Mouse (Mus musculus) C2C12 (cell line): ENCODE measurements at regions not wholly inside any gene's neighbourhood (a gene's known extent, or its start where the extent isn't known, plus 50 kb on each side); places are given as distances from the start of the nearest gene placed in this dataset.

Source experiments
- H3K27me3 ChIP-seq: one replicate; pipeline ENCODE4 v1.6.1; 2011; ENCODE audit not compliant: control insufficient read depth, insufficient read depth, insufficient read length
- H3K36me3 ChIP-seq: one replicate; pipeline ENCODE4 v1.6.1; 2011; ENCODE audit not compliant: control insufficient read depth, insufficient read depth
- H3K4me3 ChIP-seq: one replicate; pipeline ENCODE4 v1.5.1; 2011; ENCODE audit warnings: mild to moderate bottlenecking, control low read depth; ENCODE audit not compliant: poor library complexity, insufficient read depth, severe bottlenecking
- H3K79me2 ChIP-seq: one replicate; pipeline ENCODE4 v1.6.1; 2011; ENCODE audit not compliant: control insufficient read depth, insufficient read depth
- H3K79me3 ChIP-seq: one replicate; pipeline ENCODE4 v1.6.1; 2011; ENCODE audit warnings: low read depth, control low read depth
- H3ac ChIP-seq: one replicate; pipeline ENCODE3; 2011; ENCODE audit warnings: low read depth; ENCODE audit not compliant: control insufficient read depth, insufficient read length
- CEBPB ChIP-seq: IDR thresholded peaks from one replicate; pipeline ENCODE4 v1.6.1; 2011; ENCODE audit warnings: low read depth, mild to moderate bottlenecking, control low read depth, moderate library complexity
- CTCF ChIP-seq: IDR thresholded peaks from one replicate; pipeline ENCODE4 v1.5.1; 2011; ENCODE audit not compliant: control insufficient read depth, insufficient read depth, insufficient read length
- FOSL1 ChIP-seq: IDR thresholded peaks from one replicate; pipeline ENCODE4 v1.8.0; 2011; ENCODE audit warnings: mild to moderate bottlenecking, low read length; ENCODE audit not compliant: poor library complexity, insufficient read depth, severe bottlenecking
- MAX ChIP-seq: IDR thresholded peaks from one replicate; pipeline ENCODE4 v1.6.1; 2011; ENCODE audit warnings: mild to moderate bottlenecking, control low read depth
- MYOD1 ChIP-seq: IDR thresholded peaks from one replicate; pipeline ENCODE4 v1.6.1; 2011; ENCODE audit warnings: low read depth; ENCODE audit not compliant: control insufficient read depth, insufficient read length
- MYOG ChIP-seq: IDR thresholded peaks from one replicate; pipeline ENCODE4 v1.6.1; 2011; ENCODE audit not compliant: control insufficient read depth, insufficient read length; ENCODE audit errors: extremely low read depth
- USF1 ChIP-seq: IDR thresholded peaks from one replicate; pipeline ENCODE4 v1.6.1; 2011; ENCODE audit warnings: low read depth, mild to moderate bottlenecking, control low read depth, moderate library complexity

DNA sequence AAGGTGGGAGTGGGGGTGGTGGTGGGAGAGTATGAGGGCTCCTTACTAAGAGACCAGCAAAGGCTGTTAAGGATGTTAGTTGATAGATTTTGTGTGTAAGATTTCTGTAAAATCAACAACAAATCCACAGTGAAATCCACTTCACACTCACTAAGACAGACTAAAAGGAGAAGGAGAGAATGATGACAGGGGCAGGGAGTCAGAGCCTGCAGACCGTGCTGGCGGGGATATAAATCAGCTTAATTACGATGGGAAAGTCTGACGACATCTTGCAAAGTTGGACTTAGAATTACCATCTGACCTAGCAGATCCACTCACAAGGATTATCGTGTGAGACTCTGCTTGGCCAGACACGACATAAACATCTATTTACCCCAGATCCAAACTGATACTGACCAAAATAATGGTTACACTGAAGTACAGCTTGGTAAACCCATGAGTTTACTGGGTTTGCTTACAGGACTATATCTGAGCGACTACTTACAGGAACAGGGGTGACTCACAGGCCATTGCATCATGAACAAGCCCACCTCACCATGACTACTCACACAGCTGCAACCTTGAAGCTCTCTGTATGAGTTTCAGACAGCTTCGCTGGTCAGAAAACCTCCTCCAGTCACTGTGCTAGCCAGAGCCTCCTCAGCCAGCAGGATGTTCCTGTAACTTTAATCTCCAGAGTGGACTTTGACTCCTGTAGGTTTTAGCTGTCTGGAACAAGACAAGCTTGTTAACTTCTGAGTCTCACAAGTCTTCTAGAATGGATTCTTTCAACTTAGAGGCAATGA, 50.5 kb upstream of the Ednra start:
- Histone ChIP-seq H3K79me2 (no peaks in the 10 kb centered on the region), H3ac (no peak overlapping the region), H3K79me3 (no peaks in the 10 kb centered on the region), H3K36me3 (no peaks in the 10 kb centered on the region), H3K27me3 (no peaks in the 10 kb centered on the region), H3K4me3 (no peak overlapping the region)
- TF ChIP-seq USF1: no peak
- peak; percentile 67 for TF ChIP-seq MYOD1
- peak; percentile 82 for TF ChIP-seq CEBPB

- TF ChIP-seq USF1 (no peak), MYOG (no peak), MAX (no peak), CTCF (no peak), FOSL1 (no peak), MYOD1 (no peak), CEBPB (no peak)
- Histone ChIP-seq H3K27me3 (no peaks in the 10 kb centered on the region), H3K79me3 (no peaks in the 10 kb centered on the region), H3ac (no peak overlapping the region), H3K36me3 (no peaks in the 10 kb centered on the region), H3K79me2 (no peaks in the 10 kb centered on the region), H3K4me3 (no peak overlapping the region)
Measured at GRCm38 (mm10) chr8:77775526-77775925, 51.3 kb upstream of the Ednra start.

- Histone ChIP-seq H3ac (no peak overlapping the region), H3K36me3 (no peaks in the 10 kb centered on the region), H3K79me3 (no peaks in the 10 kb centered on the region), H3K79me2 (no peaks in the 10 kb centered on the region), H3K27me3 (no peaks in the 10 kb centered on the region), H3K4me3 (no peak overlapping the region)
- TF ChIP-seq CTCF (no peak), CEBPB (no peak), MYOD1 (no peak), USF1 (no peak), MAX (no peak), FOSL1 (no peak), MYOG (no peak)
Measured at GRCm38 (mm10) chr8:77777597-77777996, 53.3 kb upstream of the Ednra start.

- Histone ChIP-seq H3K79me3 (no peaks in the 10 kb centered on the region), H3K4me3 (no peak overlapping the region), H3K36me3 (no peaks in the 10 kb centered on the region), H3K27me3 (no peaks in the 10 kb centered on the region), H3K79me2 (no peaks in the 10 kb centered on the region), H3ac (no peak overlapping the region)
- TF ChIP-seq MYOD1 (peak; percentile 83), CTCF (no peak), FOSL1 (no peak), MYOG (no peak), CEBPB (peak; percentile 75)
Measured at GRCm38 (mm10) chr8:77785676-77786255, 61.5 kb upstream of the Ednra start.

GRCm38 (mm10) chr8:77794911-77795310, 70.6 kb upstream of the Ednra start:
- Histone ChIP-seq H3K36me3 (no peaks in the 10 kb centered on the region), H3ac (no peak overlapping the region), H3K27me3 (no peaks in the 10 kb centered on the region), H3K4me3 (no peak overlapping the region), H3K79me3 (no peaks in the 10 kb centered on the region), H3K79me2 (no peaks in the 10 kb centered on the region)
- TF ChIP-seq USF1: no peak
- TF ChIP-seq MYOD1: no peak
- TF ChIP-seq CTCF: no peak
- no peak for TF ChIP-seq MYOG
- TF ChIP-seq CEBPB: no peak
- TF ChIP-seq MAX: no peak
- TF ChIP-seq FOSL1: no peak

DNA sequence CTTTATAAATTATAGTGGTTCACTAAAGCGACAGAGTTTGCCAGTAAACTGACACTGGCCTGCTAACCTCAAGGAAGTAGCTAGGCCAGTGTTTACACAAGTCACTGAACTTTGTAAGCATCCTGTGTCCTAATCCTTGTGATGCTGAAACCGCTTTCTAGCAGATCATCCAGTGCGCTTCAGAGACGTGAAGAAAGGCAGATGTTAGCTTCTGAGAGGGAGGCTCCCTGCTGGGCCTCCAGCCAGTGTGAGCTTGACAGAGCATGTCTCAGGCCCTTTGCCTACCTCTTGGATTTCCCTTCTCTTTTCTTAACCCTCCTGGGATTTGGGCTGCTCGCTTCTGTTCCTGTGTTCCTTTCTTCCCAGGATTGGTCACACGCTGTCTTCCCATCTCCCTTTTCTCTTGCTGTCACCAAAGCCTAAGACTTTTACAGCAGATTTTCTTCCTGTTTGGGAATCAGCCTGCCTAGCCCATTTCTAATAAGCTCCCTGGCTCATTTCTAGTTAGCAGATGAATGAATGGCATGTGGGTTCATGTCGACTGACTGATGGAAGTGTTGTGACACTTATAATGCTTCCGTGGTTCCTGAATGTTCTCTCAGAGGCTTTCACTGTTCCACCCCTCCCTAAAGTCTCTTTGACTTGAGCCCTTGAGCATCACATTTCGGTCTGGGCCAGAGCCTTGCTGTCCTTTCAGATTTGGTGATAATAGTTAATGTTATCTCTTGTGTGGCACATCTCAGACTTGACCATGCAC, 79.1 kb upstream of the Ednra start:
- Histone ChIP-seq H3K36me3 (no peaks in the 10 kb centered on the region), H3K79me2 (no peaks in the 10 kb centered on the region)

More for the DNA sequence above, 79.1 kb upstream of the Ednra start:
- Histone ChIP-seq H3ac (no peak overlapping the region), H3K79me3 (no peaks in the 10 kb centered on the region), H3K27me3 (no peaks in the 10 kb centered on the region), H3K4me3 (no peak overlapping the region)
- TF ChIP-seq MAX: no peak
- no peak for TF ChIP-seq CTCF
- no peak for TF ChIP-seq CEBPB
- TF ChIP-seq FOSL1: no peak
- no peak for TF ChIP-seq MYOD1
- TF ChIP-seq USF1: no peak
- TF ChIP-seq MYOG: no peak
